Mouse (Mus musculus) layer of hippocampus, adult 2 months (tissue): ENCODE measurements at regions not wholly inside any gene's neighbourhood (a gene's known extent, or its start where the extent isn't known, plus 50 kb on each side); places are given as distances from the start of the nearest gene placed in this dataset.

Source experiments
- DNase-seq, 2 experiments: peaks; one replicate each; pipeline ENCODE4 v3.0.0; 2022; ENCODE audit warnings: low spot score in 2 of 2
- H3K27ac ChIP-seq: fragments of 200-600 bp; 2 replicates; pipeline ENCODE4 v1.8.1; 2022
- H3K4me3 ChIP-seq: fragments of 200-600 bp; 2 replicates; pipeline ENCODE4 v1.8.1; 2022; ENCODE audit warnings: mild to moderate bottlenecking
- CTCF ChIP-seq: fragments of 200-600 bp; conservative IDR thresholded peaks from 2 replicates; pipeline ENCODE4 v1.8.1; 2022; ENCODE audit warnings: antibody characterized with exemption, mild to moderate bottlenecking, moderate library complexity

DNA sequence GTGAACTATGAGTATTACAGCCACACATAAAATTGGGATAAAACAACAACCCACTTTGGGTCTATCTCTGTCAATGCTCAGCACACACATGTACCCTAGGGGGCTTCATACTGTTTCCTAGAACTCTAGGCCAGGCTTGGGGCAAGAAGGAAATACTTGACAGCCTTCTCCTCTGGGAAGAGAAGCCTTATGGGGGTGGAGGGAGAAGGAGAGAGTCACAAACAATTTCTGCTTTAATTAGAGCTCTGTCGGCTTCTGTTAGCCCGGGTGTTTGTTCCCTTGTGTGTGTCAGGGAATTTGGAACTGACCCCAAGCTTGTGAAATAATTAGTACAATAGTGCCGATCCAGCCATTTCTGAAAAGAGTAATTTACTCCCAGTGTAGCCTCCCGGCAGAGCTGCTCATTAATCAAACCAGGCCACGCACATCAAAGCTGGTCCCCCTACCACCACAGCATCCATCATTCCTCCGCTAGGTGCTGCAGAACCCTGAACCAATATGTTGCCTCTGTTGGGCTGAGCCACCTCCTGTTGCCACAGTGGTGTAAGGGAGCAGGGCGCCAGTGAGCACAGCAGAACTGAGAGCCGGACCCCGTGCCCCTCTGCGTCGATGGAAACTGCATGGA, 307.3 kb downstream of the Tmem114 start:
- Histone ChIP-seq H3K27ac (no peak overlapping the region), H3K4me3 (peak overlapping the region; percentile 13; the same call in 1 of the 2 replicates)
- peak; percentile 11 to 24 for DNase-seq
- TF ChIP-seq CTCF: peak; percentile 54

DNA sequence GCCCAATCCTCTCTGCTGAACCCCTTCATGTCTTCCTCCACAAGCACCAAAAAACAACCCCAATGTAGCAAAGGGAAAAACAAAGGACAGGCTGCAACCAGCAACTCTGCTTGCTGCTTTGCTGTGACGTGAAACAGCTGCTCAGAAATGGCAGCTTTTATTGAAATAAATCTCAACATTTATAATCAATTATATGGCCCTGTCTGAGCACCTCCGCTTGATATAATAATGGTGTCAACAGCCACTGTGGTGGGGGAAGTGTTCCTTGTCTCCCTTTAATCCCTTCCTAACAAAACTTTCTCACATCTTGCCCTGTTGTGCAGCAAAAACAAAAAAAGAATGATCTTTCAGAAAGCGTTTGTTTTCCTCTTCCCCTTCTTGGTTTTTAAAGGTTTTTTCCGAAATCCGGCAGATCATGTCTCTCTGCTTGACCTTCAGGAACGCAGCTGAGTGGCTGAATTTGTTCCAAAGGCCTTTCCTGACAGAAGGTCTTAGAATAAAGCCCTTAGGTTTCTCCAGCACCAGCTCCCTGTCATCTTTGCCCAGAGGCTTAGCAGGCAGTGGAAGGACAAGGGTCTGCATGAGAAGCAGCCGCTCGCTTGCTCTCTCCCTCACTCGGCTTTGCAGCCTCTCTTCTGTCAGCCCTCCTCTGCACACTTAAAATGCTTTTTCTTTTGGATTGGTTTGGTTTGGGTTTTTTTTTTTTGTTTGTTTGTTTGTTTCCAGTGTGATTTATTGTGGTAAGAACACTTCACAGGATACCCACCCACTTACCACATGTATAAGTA, 313.4 kb downstream of the Tmem114 start:
- TF ChIP-seq CTCF: no peak
- Histone ChIP-seq H3K27ac (no peak overlapping the region), H3K4me3 (no peak overlapping the region)
- no peak for DNase-seq

- Histone ChIP-seq H3K4me3 (peak overlapping the region; percentile 27; the same call in 1 of the 2 replicates), H3K27ac (no peak overlapping the region)
- TF ChIP-seq CTCF: no peak
- peak; percentile 56 to 67 for DNase-seq
These were observed 316.5 kb downstream of the Tmem114 start for GRCm38 (mm10) chr16:8108141-8109122.

GRCm38 (mm10) chr16:8079024-8079423, 345.9 kb downstream of the Tmem114 start:
- DNase-seq: no peak
- no peak for TF ChIP-seq CTCF
- no peak overlapping the region for H3K4me3 ChIP-seq
- no peak overlapping the region for H3K27ac ChIP-seq

- H3K27ac ChIP-seq: no peak overlapping the region
- no peak overlapping the region for H3K4me3 ChIP-seq
- no peak for DNase-seq
- no peak for TF ChIP-seq CTCF
These were observed 346.5 kb downstream of the Tmem114 start for GRCm38 (mm10) chr16:8078461-8078860.

GRCm38 (mm10) chr16:8074729-8075128, 350.2 kb downstream of the Tmem114 start:
- no peak for TF ChIP-seq CTCF
- Histone ChIP-seq H3K27ac (no peak overlapping the region), H3K4me3 (no peak overlapping the region)
- no peak for DNase-seq

DNA sequence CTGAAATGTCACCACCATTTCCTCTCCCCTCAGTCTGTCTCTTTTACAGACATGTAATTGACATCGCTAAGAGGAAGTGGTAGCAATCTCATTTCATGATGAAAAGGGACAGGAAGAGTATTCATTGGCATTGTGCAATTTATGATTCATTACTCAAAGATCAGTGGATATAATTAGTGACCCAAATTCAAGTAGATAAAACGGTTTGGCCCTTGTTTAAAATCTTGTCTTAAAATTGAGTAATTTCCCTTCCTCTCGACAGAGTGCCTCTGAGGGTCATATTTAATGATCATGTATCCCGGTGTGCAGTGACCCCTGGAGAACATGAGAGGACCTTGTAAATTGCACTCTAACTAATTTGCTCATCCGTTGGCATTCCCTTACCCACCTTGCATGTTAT, 371.0 kb downstream of the Tmem114 start:
- Histone ChIP-seq H3K4me3 (no peak overlapping the region), H3K27ac (no peak overlapping the region)
- DNase-seq: no peak
- no peak for TF ChIP-seq CTCF

DNA sequence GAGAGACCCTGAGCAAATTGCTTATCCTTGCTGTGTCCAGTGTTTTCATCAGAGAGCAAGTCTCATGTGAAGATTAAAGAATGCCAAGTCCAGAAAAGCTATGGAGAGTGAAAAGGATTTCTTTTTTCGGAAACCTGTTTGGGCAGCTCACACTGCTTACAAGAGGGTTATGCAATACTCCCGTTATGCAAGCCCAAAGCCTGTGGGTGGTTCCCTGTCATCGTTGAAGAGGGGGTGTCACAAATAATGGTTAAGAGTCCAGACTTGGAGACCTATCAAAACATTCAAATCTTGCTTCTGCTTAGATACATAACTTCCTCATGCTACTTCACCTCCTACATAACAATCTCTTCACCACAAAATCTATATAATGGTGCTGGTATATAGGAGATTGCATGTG, 416.0 kb downstream of the Tmem114 start:
- peak; percentile 43 to 76 for DNase-seq
- no peak for TF ChIP-seq CTCF
- Histone ChIP-seq H3K27ac (peak overlapping the region; percentile 69), H3K4me3 (no peak overlapping the region)

- Histone ChIP-seq H3K27ac (no peak overlapping the region), H3K4me3 (no peak overlapping the region)
- no peak for DNase-seq
- TF ChIP-seq CTCF: no peak
These were observed 418.3 kb downstream of the Tmem114 start for GRCm38 (mm10) chr16:8006631-8007030.

GRCm38 (mm10) chr16:8002339-8003089, 422.4 kb downstream of the Tmem114 start:
- DNase-seq: no peak
- no peak for TF ChIP-seq CTCF
- Histone ChIP-seq H3K4me3 (no peak overlapping the region), H3K27ac (no peak overlapping the region; the same call in 1 of the 2 replicates)

DNA sequence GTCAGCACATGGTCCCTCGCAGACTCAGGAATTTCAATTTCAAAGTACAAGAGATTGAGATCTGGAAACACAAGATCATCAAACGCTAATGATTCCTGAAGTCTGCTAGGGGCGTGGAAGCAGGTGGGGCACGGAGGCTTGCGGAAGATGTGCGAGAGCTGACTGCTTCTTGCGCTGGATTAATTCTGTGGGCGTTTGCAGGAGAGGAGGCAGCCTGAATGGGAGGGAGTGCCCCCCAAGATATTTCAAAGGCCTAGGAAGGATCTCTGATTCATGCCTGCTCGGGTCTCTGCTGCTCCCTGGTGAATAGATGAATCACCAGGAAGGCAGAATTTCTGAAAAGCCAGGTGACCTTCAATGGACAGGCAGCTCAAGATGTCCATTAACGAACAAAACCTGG, 442.1 kb downstream of the Tmem114 start:
- Histone ChIP-seq H3K4me3 (no peak overlapping the region), H3K27ac (no peak overlapping the region)
- no peak for DNase-seq
- no peak for TF ChIP-seq CTCF

DNA sequence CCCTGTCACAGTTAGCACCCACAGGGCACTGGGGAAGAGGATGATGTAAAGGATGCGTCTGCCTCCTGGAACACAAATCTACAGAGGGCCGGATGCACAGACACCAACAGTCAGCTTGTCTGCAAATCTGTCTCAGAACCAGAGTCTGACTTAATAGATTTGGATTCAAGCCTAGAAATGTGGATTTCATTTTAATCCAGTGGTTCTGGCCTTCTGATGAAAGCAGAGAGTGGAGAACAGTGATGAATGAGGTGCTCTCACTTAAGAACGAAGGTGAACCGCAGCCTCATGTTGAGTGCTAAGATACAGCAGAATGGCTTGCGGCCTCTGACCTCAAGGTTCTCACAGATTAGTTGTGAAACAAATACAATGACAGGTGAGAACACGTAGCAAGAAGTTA, 446.5 kb downstream of the Tmem114 start:
- H3K27ac ChIP-seq: no peak overlapping the region
- peak in 1 of 2 experiments; percentile 4 for DNase-seq
- no peak for TF ChIP-seq CTCF
- no peak overlapping the region for H3K4me3 ChIP-seq
